Mouse (Mus musculus) Muller cell, postnatal 12 days (primary cell): ENCODE results near the gene Gm6525.

Experiments used
- DNase-seq: peaks from one replicate; pipeline ENCODE4 v3.0.0-alpha.2; 2015; ENCODE audit errors: inconsistent ontology term

Gm6525 gene

GRCm38 (mm10) chr3:84211340-84211875, 37.5 kb downstream of the Gm6525 start:
- DNase-seq, result no peak

- no peak for DNase-seq
Observed at GRCm38 (mm10) chr3:84214501-84214900, 40.6 kb downstream of the Gm6525 start.

GRCm38 (mm10) chr3:84215253-84215652, 41.3 kb downstream of the Gm6525 start:
- peak; percentile 73 for DNase-seq

- DNase-seq, result no peak
Observed at GRCm38 (mm10) chr3:84215743-84216360, 41.9 kb downstream of the Gm6525 start.

- no peak for DNase-seq
Observed at GRCm38 (mm10) chr3:84217118-84217960, 43.4 kb downstream of the Gm6525 start.

GRCm38 (mm10) chr3:84217961-84218351, 44.1 kb downstream of the Gm6525 start:
- DNase-seq, result no peak

- no peak for DNase-seq
Observed at GRCm38 (mm10) chr3:84218498-84218897, 44.6 kb downstream of the Gm6525 start.

GRCm38 (mm10) chr3:84219166-84219710, 45.3 kb downstream of the Gm6525 start:
- DNase-seq, result no peak

GRCm38 (mm10) chr3:84219720-84220273, 45.9 kb downstream of the Gm6525 start:
- no peak for DNase-seq

- DNase-seq, result no peak
Observed at GRCm38 (mm10) chr3:84220326-84220725, 46.4 kb downstream of the Gm6525 start.

- DNase-seq, result peak; percentile 76
Observed at GRCm38 (mm10) chr3:84220748-84221147, 46.8 kb downstream of the Gm6525 start.
